Mouse (Mus musculus): Measurements from ENCODE around the gene Asb16. TPM values are rescaled to one million over a fixed set of nuclear protein-coding genes. Genes with fewer than 3 reads are reported as not detected.

Gene Asb16
- polyA plus RNA-seq, 1 experiment from 2014 or later, result 0.33 TPM

- WGBS, result 46% methylated on average over 2 of the region's 3 CpGs
- no peak overlapping the region for H3K27ac ChIP-seq (replicated peaks; ENCODE audit: low read depth, low read length)
- peaks cover 36% of the 10 kb centered on the region for H3K36me3 ChIP-seq (ENCODE audit: control insufficient read depth, insufficient read depth, low read length)
- H3K9ac ChIP-seq (ENCODE audit: low read depth, low read length), result no peak overlapping the region
- no peak overlapping the region for H3K4me2 ChIP-seq (ENCODE audit: low read depth, low read length)
- no peaks in the 10 kb centered on the region for H3K4me1 ChIP-seq (ENCODE audit: control insufficient read depth, insufficient read depth, low read length)
- H3K9me3 ChIP-seq (ENCODE audit: control insufficient read depth, low read length), result no peaks in the 10 kb centered on the region
- no peak for ATAC-seq (ENCODE audit: low read depth)
- H3K4me3 ChIP-seq (ENCODE audit: low read depth, low read length), result no peak overlapping the region
- no peak for DNase-seq (ENCODE audit: low spot score)
- H3K27me3 ChIP-seq (replicated peaks; ENCODE audit: control insufficient read depth, insufficient read depth, low read length), result no peaks in the 10 kb centered on the region
Observed at GRCm38 (mm10) chr11:102305359-102305758, 36.8 kb downstream of the Asb16 start.

DNA sequence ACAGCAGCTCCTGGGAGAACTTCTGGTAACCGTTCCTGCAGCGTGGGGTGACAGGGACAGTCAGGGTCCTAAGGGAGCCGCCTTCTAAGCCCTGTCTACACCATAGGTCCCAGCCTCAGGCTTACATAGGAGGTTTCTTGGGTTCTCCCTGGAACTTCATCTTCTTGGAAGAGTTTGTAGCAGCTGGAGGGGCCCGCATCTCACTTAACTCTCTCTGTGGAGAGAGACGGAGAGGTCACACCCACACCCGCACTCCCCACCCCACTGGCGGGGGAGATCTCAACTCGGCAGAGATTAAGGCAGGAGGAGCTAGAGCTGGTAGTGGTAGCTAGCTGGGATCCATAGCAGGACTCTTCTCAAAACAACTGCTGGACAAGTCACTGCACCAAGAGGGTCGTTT lies 39.6 kb downstream of the Asb16 start:
- Histone ChIP-seq H3K9me3 (ENCODE audit: control insufficient read depth, low read length) (no peaks in the 10 kb centered on the region), H3K27ac (replicated peaks; ENCODE audit: low read depth, low read length) (no peak overlapping the region), H3K4me3 (ENCODE audit: low read depth, low read length) (no peak overlapping the region), H3K27me3 (replicated peaks; ENCODE audit: control insufficient read depth, insufficient read depth, low read length) (no peaks in the 10 kb centered on the region), H3K4me2 (ENCODE audit: low read depth, low read length) (no peak overlapping the region), H3K9ac (ENCODE audit: low read depth, low read length) (no peak overlapping the region), H3K36me3 (ENCODE audit: control insufficient read depth, insufficient read depth, low read length) (peaks cover 62% of the 10 kb centered on the region), H3K4me1 (ENCODE audit: control insufficient read depth, insufficient read depth, low read length) (no peaks in the 10 kb centered on the region)
- DNase-seq (ENCODE audit: low spot score) (no peak), ATAC-seq (ENCODE audit: low read depth) (no peak)
- WGBS, result 81% methylated on average over 9 of the region's 9 CpGs

DNA sequence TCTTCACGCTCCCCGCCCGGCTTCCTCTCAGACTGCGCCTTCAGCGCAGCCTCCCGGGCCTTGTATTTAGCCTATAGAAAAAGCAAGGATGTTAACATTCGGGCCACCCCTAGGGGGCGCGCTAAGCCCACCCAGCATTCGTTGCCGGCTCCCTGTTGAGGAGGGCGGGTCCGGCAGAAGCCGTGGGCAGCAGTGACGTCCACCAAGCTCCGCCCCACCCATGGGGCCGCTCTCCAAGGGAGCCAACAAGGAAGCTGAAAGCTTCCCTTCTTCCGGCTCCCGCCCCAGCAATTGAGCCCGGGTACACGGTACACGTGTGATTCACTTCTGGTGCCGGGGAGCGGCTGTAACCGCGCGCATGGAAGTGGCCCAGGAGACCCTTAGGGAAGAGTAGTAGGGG lies 40.4 kb downstream of the Asb16 start:
- peaks cover 71% of the 10 kb centered on the region for H3K36me3 ChIP-seq (ENCODE audit: control insufficient read depth, insufficient read depth, low read length)
- H3K27me3 ChIP-seq (replicated peaks; ENCODE audit: control insufficient read depth, insufficient read depth, low read length), result no peaks in the 10 kb centered on the region
- H3K9me3 ChIP-seq (ENCODE audit: control insufficient read depth, low read length), result no peaks in the 10 kb centered on the region
- DNase-seq (ENCODE audit: low spot score), result peak; percentile 98
- peak overlapping the region; percentile 28 for H3K4me3 ChIP-seq (ENCODE audit: low read depth, low read length)
- peak overlapping the region; percentile 73 for H3K27ac ChIP-seq (replicated peaks; ENCODE audit: low read depth, low read length)
- WGBS, result under 1% methylated on average over 16 of the region's 27 CpGs
- H3K9ac ChIP-seq (ENCODE audit: low read depth, low read length), result peak overlapping the region; percentile 11
- H3K4me1 ChIP-seq (ENCODE audit: control insufficient read depth, insufficient read depth, low read length), result no peaks in the 10 kb centered on the region
- ATAC-seq (ENCODE audit: low read depth), result peak; percentile 95
- H3K4me2 ChIP-seq (ENCODE audit: low read depth, low read length), result peak overlapping the region; percentile 51

GRCm38 (mm10) chr11:102309821-102310617 lies 41.5 kb downstream of the Asb16 start:
- peak overlapping the region; percentile 28; the same call in 1 of the 2 replicates for H3K4me3 ChIP-seq (ENCODE audit: low read depth, low read length)
- peak overlapping the region; percentile 51 for H3K4me2 ChIP-seq (ENCODE audit: low read depth, low read length)
- DNase-seq (ENCODE audit: low spot score), result no peak
- no peaks in the 10 kb centered on the region for H3K4me1 ChIP-seq (ENCODE audit: control insufficient read depth, insufficient read depth, low read length)
- peaks cover 81% of the 10 kb centered on the region for H3K36me3 ChIP-seq (ENCODE audit: control insufficient read depth, insufficient read depth, low read length)
- H3K9ac ChIP-seq (ENCODE audit: low read depth, low read length), result peak overlapping the region; percentile 11
- H3K27ac ChIP-seq (replicated peaks; ENCODE audit: low read depth, low read length), result peak overlapping the region; percentile 73
- H3K9me3 ChIP-seq (ENCODE audit: control insufficient read depth, low read length), result no peaks in the 10 kb centered on the region
- H3K27me3 ChIP-seq (replicated peaks; ENCODE audit: control insufficient read depth, insufficient read depth, low read length), result no peaks in the 10 kb centered on the region
- ATAC-seq (ENCODE audit: low read depth), result no peak
- 87% methylated on average over 22 of the region's 22 CpGs for WGBS

- peak overlapping the region; percentile 11; the same call in 1 of the 2 replicates for H3K9ac ChIP-seq (ENCODE audit: low read depth, low read length)
- no peaks in the 10 kb centered on the region for H3K27me3 ChIP-seq (replicated peaks; ENCODE audit: control insufficient read depth, insufficient read depth, low read length)
- 43% methylated on average over 32 of the region's 38 CpGs for whole genome bisulfite sequencing
- no peak overlapping the region for H3K27ac ChIP-seq (replicated peaks; ENCODE audit: low read depth, low read length)
- peaks cover 88% of the 10 kb centered on the region for H3K36me3 ChIP-seq (ENCODE audit: control insufficient read depth, insufficient read depth, low read length)
- ATAC-seq (ENCODE audit: low read depth) (no peak), DNase-seq (ENCODE audit: low spot score) (no peak)
- peaks cover 6% of the 10 kb centered on the region for H3K4me1 ChIP-seq (ENCODE audit: control insufficient read depth, insufficient read depth, low read length)
- no peak overlapping the region for H3K4me3 ChIP-seq (ENCODE audit: low read depth, low read length)
- H3K9me3 ChIP-seq (ENCODE audit: control insufficient read depth, low read length), result no peaks in the 10 kb centered on the region
- H3K4me2 ChIP-seq (ENCODE audit: low read depth, low read length), result no peak overlapping the region
Observed at GRCm38 (mm10) chr11:102310768-102311695, 42.5 kb downstream of the Asb16 start.

DNA sequence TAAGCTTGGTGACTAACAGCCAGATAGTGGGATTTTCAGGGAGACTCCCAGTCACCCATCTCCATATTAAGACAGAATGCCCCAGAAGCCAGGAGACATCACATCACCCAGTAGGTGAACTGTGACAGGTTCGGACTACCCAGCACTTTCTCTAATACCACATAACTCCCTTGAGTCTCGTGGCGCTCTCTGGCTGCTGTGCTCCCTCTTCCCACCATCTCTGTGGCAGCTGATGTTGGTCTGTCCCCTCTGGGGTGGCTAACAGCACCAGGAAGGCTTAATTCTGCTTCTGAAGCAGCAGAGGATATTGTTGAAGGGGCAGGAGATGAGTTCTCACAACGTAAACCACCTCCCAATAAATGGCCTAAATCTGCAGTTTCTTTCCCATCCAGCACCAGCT lies 43.4 kb downstream of the Asb16 start:
- no peak overlapping the region for H3K27ac ChIP-seq (replicated peaks; ENCODE audit: low read depth, low read length)
- H3K9me3 ChIP-seq (ENCODE audit: control insufficient read depth, low read length), result no peaks in the 10 kb centered on the region
- 81% methylated on average over 4 of the region's 4 CpGs for WGBS
- no peak overlapping the region for H3K4me3 ChIP-seq (ENCODE audit: low read depth, low read length)
- no peaks in the 10 kb centered on the region for H3K27me3 ChIP-seq (replicated peaks; ENCODE audit: control insufficient read depth, insufficient read depth, low read length)
- H3K9ac ChIP-seq (ENCODE audit: low read depth, low read length), result no peak overlapping the region
- ATAC-seq (ENCODE audit: low read depth) (no peak), DNase-seq (ENCODE audit: low spot score) (no peak)
- no peak overlapping the region for H3K4me2 ChIP-seq (ENCODE audit: low read depth, low read length)
- H3K4me1 ChIP-seq (ENCODE audit: control insufficient read depth, insufficient read depth, low read length), result peaks cover 6% of the 10 kb centered on the region
- H3K36me3 ChIP-seq (ENCODE audit: control insufficient read depth, insufficient read depth, low read length), result peaks cover 79% of the 10 kb centered on the region

- Histone ChIP-seq H3K27ac (replicated peaks; ENCODE audit: low read depth, low read length) (no peak overlapping the region), H3K4me1 (ENCODE audit: control insufficient read depth, insufficient read depth, low read length) (peaks cover 6% of the 10 kb centered on the region), H3K4me2 (ENCODE audit: low read depth, low read length) (no peak overlapping the region), H3K9me3 (ENCODE audit: control insufficient read depth, low read length) (no peaks in the 10 kb centered on the region), H3K4me3 (ENCODE audit: low read depth, low read length) (no peak overlapping the region), H3K27me3 (replicated peaks; ENCODE audit: control insufficient read depth, insufficient read depth, low read length) (no peaks in the 10 kb centered on the region), H3K36me3 (ENCODE audit: control insufficient read depth, insufficient read depth, low read length) (peaks cover 73% of the 10 kb centered on the region), H3K9ac (ENCODE audit: low read depth, low read length) (no peak overlapping the region)
- ATAC-seq (ENCODE audit: low read depth), result no peak
- 79% methylated on average over 6 of the region's 6 CpGs for WGBS
- no peak for DNase-seq (ENCODE audit: low spot score)
Observed at GRCm38 (mm10) chr11:102312586-102312985, 44.0 kb downstream of the Asb16 start.

DNA sequence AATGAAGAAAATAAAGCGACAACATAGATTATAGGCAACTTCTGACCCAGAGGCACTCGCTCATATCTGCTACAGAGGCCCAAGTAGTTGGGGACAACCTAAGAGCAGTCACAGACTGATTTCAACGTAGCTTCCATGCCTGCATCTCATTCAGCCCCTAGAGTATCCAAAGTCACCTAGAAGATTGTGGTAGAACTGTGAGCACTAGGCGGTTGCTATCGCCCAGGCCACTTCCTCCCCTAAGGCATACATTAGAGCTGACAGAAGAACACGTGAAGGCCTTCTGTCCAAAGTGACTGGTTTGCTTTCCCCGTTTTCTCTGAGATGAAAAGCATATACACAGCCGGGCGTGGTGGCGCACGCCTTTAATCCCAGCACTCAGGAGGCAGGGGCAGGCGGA lies 45.8 kb downstream of the Asb16 start:
- 85% methylated on average over 12 of the region's 12 CpGs for WGBS
- Histone ChIP-seq H3K36me3 (ENCODE audit: control insufficient read depth, insufficient read depth, low read length) (peaks cover 65% of the 10 kb centered on the region), H3K27me3 (replicated peaks; ENCODE audit: control insufficient read depth, insufficient read depth, low read length) (no peaks in the 10 kb centered on the region), H3K9ac (ENCODE audit: low read depth, low read length) (no peak overlapping the region), H3K4me1 (ENCODE audit: control insufficient read depth, insufficient read depth, low read length) (peaks cover 6% of the 10 kb centered on the region), H3K4me3 (ENCODE audit: low read depth, low read length) (no peak overlapping the region), H3K4me2 (ENCODE audit: low read depth, low read length) (no peak overlapping the region), H3K9me3 (ENCODE audit: control insufficient read depth, low read length) (no peaks in the 10 kb centered on the region), H3K27ac (replicated peaks; ENCODE audit: low read depth, low read length) (no peak overlapping the region)
- DNase-seq (ENCODE audit: low spot score) (no peak), ATAC-seq (ENCODE audit: low read depth) (no peak)

Measured in embryonic facial prominence, embryonic 14.5 days (tissue).